Mouse (Mus musculus) small intestine, adult 2 months (tissue): ENCODE results near the gene Asna1. TPM values are rescaled to one million over a fixed set of nuclear protein-coding genes. Genes with fewer than 3 reads are reported as not detected.
A peak's percentile ranks its signal among the peaks of the same experiment; 100 is the strongest.

Experiments
- H3K27ac ChIP-seq: fragments of 200-500 bp; 2 replicates; pipeline ENCODE4 v1.5.1; 2012; ENCODE audit warnings: low read depth, low read length, control low read depth, inconsistent platforms; ENCODE audit not compliant: insufficient read depth
- H3K27me3 ChIP-seq: fragments of 200-500 bp; 2 replicates; pipeline ENCODE4 v1.6.1; 2012; ENCODE audit warnings: mild to moderate bottlenecking, moderate library complexity, low read length, inconsistent platforms; ENCODE audit not compliant: control insufficient read depth, insufficient read depth
- H3K36me3 ChIP-seq: fragments of 200-500 bp; 2 replicates; pipeline ENCODE4 v1.6.1; 2012; ENCODE audit warnings: mild to moderate bottlenecking, low read length, control low read depth, inconsistent platforms; ENCODE audit not compliant: control insufficient read depth, insufficient read depth
- H3K4me1 ChIP-seq: fragments of 200-500 bp; 2 replicates; pipeline ENCODE4 v1.6.1; 2012; ENCODE audit warnings: low read length, inconsistent platforms, mixed read lengths; ENCODE audit not compliant: control insufficient read depth, insufficient read depth, insufficient read length
- H3K4me3 ChIP-seq: fragments of 200-500 bp; 2 replicates; pipeline ENCODE4 v1.5.1; 2012; ENCODE audit warnings: low read depth, mild to moderate bottlenecking, control low read depth, inconsistent platforms, low read length, moderate library complexity
- CTCF ChIP-seq: fragments of 200-500 bp; IDR thresholded peaks from 2 replicates; pipeline ENCODE4 v1.5.1; 2012; ENCODE audit warnings: low read depth, mild to moderate bottlenecking, control low read depth, inconsistent platforms, low read length, moderate library complexity, mixed read lengths; ENCODE audit not compliant: insufficient replicate concordance, insufficient read length; ENCODE audit errors: extremely low read depth
- POLR2A ChIP-seq: fragments of 200-500 bp; IDR thresholded peaks from 2 replicates; pipeline ENCODE4 v1.6.1; 2012; ENCODE audit warnings: low read depth, mild to moderate bottlenecking, control low read depth, inconsistent platforms, low read length, moderate library complexity
- WGBS: fragments of 180-500 bp; shearing (Covaris S2); methylation state at CpG from one replicate; pipeline ENCODE4 v1.1.7; 2018; 5-methylcytosine and 5-hydroxymethylcytosine counted together
- polyA plus RNA-seq: library from polyadenylated mRNA; depleted of rRNA; stranded (reverse); fragments of >200 nt; gene quantifications from 2 replicates; pipeline ENCODE4 v1.2.3, GENCODE M21; 2012; rRNA removed

The Asna1 gene
- polyA plus RNA-seq: 71.8 and 128 TPM in 2 replicates

GRCm38 (mm10) chr8:85025098-85025932 lies at the start of gene Asna1:
Gene Asna1 (minus strand): TSS chr8:85025281.
- Histone ChIP-seq H3K27ac (peak within 1 kb of the TSS; percentile 75), H3K27me3 (no peaks in the 10 kb centered on the region), H3K4me3 (peak within 1 kb of the TSS; percentile 83), H3K4me1 (peaks cover 19% of the 10 kb centered on the region), H3K36me3 (peaks cover 21% of the 10 kb centered on the region)
- TF ChIP-seq POLR2A (peak; percentile 39; the same call in 1 of the 2 replicates), CTCF (no peak)
- WGBS: 1% methylated on average over 30 of the region's 30 CpGs

DNA sequence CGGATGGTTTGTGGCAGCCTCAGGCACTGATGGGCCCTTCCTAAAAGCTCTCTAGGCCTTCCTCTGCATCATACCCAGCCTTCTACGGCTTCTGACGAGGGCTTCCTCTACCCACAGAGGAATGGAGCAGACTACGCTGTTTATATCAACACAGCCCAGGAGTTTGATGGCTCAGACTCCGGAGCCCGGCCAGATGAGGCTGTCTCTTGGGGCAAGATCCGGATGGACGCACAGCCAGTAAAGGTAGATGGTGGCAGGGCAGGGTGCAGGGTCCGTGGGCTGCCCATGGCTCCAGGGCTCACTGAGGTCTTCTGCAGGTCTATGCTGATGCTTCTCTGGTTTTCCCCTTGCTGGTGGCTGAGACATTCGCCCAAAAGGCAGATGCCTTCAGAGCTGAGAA lies 49.5 kb upstream of the Asna1 start:
- no peak for TF ChIP-seq POLR2A
- TF ChIP-seq CTCF: no peak
- H3K36me3 ChIP-seq: peaks cover 25% of the 10 kb centered on the region
- H3K27me3 ChIP-seq: no peaks in the 10 kb centered on the region
- 95% methylated on average over 10 of the region's 10 CpGs for WGBS
- H3K4me1 ChIP-seq: peaks cover 12% of the 10 kb centered on the region; the same call in 1 of the 2 replicates
- no peak overlapping the region for H3K27ac ChIP-seq
- no peak overlapping the region for H3K4me3 ChIP-seq

DNA sequence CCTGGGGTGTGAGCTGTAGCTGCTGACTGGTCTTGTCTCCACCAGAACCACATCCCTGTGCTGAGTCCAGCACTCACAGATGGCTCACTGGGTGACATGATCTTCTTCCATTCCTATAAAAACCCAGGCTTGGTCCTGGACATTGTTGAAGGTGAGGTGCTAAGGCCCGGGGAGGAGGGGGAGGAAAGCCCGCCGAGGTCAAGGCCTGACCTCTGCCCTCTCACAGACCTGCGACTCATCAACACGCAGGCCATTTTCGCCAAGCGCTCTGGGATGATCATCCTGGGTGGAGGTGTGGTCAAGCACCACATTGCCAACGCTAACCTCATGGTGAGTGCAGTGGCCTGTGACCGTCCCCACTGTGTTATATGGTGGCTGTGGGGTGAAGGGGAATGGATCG lies 49.1 kb upstream of the Asna1 start:
- Histone ChIP-seq H3K27me3 (no peaks in the 10 kb centered on the region), H3K27ac (no peak overlapping the region), H3K36me3 (peaks cover 25% of the 10 kb centered on the region), H3K4me3 (no peak overlapping the region), H3K4me1 (peaks cover 12% of the 10 kb centered on the region; the same call in 1 of the 2 replicates)
- WGBS: 81% methylated on average over 10 of the region's 10 CpGs
- TF ChIP-seq POLR2A: no peak
- TF ChIP-seq CTCF: no peak

DNA sequence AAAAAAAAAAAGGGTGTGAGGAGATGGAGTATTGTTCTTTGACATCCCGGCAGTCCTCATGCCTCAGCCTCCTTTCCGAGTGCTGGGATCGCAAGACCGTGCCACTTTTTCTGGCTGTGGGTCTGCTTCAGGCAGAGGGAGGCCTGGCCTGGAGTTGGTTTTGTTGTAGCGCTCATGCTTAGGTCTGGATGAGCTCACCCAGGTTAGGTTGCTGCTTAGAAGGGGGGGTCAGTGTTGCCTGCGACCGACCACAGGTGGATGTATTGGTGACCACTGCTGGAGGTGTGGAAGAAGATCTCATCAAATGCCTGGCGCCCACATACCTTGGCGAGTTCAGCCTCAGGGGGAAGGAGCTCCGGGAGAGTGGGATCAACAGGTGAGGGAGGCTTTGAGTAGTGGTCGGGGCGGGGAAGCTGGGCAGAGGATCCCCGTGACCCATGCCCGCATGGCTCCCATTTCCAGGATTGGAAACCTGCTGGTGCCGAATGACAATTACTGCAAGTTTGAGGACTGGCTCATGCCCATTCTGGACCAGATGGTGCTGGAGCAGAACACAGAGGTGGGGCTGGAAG lies 48.0 kb upstream of the Asna1 start:
- H3K4me3 ChIP-seq: no peak overlapping the region
- H3K27me3 ChIP-seq: no peaks in the 10 kb centered on the region
- H3K4me1 ChIP-seq: peaks cover 12% of the 10 kb centered on the region; the same call in 1 of the 2 replicates
- H3K27ac ChIP-seq: no peak overlapping the region
- H3K36me3 ChIP-seq: peaks cover 25% of the 10 kb centered on the region
- 89% methylated on average over 15 of the region's 15 CpGs for WGBS
- TF ChIP-seq POLR2A: no peak
- TF ChIP-seq CTCF: no peak

DNA sequence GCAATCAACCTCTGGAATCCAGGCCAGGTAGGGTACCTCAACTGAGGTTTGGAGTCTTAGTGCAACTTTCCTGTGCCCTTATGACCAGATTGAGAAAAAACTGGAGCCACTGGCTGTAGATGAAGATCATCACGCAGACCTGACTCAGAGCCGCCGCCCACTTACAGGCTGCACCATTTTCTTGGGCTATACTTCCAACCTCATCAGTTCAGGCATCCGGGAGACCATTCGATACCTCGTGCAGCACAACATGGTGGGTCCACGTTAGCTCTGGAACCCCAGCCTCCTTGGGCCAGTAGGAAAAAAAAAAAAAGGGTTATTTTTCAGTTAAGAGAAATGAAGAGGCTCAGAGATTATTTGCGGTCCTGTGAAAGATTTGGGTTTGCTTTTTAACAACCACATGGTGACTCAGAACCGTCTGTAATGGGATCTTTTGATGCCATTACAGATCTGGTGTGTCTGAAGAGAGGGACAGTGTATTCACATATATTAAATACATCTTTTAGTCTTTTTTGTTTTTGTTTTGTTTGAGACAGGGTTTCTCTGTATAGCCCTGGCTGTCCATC lies 47.4 kb upstream of the Asna1 start:
- H3K4me3 ChIP-seq: peak overlapping the region; percentile 74
- peaks cover 25% of the 10 kb centered on the region for H3K36me3 ChIP-seq
- WGBS: 36% methylated on average over 9 of the region's 9 CpGs
- H3K4me1 ChIP-seq: peaks cover 12% of the 10 kb centered on the region; the same call in 1 of the 2 replicates
- TF ChIP-seq CTCF (no peak), POLR2A (no peak)
- H3K27me3 ChIP-seq: no peaks in the 10 kb centered on the region
- H3K27ac ChIP-seq: peak overlapping the region; percentile 23

GRCm38 (mm10) chr8:85071514-85072281 lies 46.6 kb upstream of the Asna1 start, which contains the start of gene Dhps:
Gene Dhps (plus strand): TSS chr8:85071757.
- peak; percentile 84 for TF ChIP-seq POLR2A
- no peak for TF ChIP-seq CTCF
- peak within 1 kb of the TSS; percentile 74 for H3K4me3 ChIP-seq
- H3K27me3 ChIP-seq: no peaks in the 10 kb centered on the region
- peaks cover 26% of the 10 kb centered on the region for H3K36me3 ChIP-seq
- under 1% methylated on average over 68 of the region's 68 CpGs for WGBS
- H3K4me1 ChIP-seq: peaks cover 12% of the 10 kb centered on the region; the same call in 1 of the 2 replicates
- peak within 1 kb of the TSS; percentile 93 for H3K27ac ChIP-seq

DNA sequence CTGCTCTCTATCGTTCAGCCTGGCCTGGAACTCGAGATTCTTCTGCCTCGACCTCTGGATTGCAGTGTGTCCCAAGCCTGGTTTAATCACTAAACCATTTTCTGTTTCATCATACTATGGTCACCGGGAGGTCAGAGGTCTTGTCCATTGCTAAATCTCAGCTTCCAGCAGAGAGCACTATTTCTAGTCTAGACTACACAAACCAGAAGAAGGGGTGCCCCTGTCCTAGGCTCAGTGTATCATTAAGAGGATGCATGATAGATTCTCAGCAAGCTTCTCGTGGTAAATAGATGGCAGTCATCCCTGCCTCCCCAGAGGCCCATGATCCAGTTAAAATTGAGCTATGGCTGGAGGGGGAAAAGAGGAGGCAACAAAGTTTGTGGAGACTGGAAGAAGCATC lies 46.0 kb upstream of the Asna1 start:
- H3K4me1 ChIP-seq: peaks cover 12% of the 10 kb centered on the region; the same call in 1 of the 2 replicates
- peak overlapping the region; percentile 93 for H3K27ac ChIP-seq
- 57% methylated on average over 5 of the region's 5 CpGs for WGBS
- no peak for TF ChIP-seq CTCF
- no peak for TF ChIP-seq POLR2A
- peaks cover 24% of the 10 kb centered on the region for H3K36me3 ChIP-seq
- no peak overlapping the region for H3K4me3 ChIP-seq
- H3K27me3 ChIP-seq: no peaks in the 10 kb centered on the region
